Mouse (Mus musculus): ENCODE measurements around the gene Syt16.

Syt16 gene

DNA sequence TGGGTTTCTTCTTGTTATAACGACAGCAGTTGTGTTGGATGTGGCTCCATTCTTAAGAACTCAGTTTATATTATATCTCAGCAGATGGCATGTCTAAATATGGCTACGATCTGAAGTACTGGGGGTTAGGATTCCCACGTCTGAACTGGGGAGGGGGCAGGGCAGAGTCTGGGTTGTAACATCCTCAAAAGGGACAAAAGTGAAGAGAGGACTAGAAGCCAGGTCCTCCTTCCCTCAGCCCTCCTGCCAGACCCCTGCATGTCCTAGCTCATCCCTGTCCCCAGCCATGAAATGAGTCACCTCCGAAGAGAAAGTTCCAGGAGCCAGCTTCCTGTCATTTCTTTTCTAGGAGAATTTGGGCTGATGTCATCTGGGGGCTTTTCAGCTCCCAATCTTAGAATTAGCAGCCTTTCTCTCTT, 111.2 kb downstream of the Syt16 start:
- DNase-seq, result no peak

DNA sequence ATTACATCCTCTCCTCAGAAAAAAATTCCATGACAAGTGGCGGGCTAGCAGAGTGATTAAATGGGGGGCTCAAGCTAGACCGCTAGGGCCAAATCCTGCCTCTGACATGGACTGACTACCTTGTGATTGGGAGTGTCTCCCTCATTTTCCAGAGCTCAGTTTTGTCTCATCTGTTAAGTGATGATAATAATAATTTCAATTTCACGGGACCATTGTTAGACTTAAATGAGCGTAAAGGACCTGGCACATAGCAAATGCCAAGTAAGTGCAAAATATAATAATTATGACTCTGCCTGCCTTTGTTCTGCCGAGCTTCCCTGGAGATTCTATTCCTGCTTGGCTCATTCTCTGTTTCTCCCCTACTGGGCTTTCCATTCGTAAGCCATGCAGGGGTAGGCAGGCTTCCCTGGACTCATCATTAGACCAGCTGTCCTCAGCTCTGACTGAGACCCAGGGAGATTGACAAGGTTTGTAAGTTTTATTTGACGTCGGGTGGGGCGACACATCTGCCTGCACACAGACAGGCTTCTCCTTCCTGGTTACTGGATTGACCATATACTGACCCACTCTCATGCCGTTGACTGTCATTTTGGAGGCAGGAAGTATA, 112.1 kb downstream of the Syt16 start:
- no peak for DNase-seq

DNA sequence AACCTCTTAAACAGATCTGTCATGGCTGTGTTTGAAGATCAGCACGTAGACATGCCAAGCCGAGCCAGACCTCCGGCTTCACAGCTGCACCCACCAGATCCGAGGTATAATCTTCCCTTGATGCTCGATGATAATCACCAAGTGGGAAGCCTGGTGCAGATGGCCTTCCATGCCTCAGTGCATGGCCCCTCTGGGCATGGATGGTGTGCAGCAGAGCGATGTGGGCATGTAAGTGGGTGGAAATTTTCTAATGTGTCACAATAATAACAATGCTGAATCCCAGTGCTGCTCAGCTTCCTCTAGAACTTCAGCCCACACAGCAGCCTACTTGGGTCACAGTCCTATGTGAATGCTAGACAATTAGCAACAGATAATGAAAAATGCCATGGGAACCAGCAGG, 119.4 kb downstream of the Syt16 start:
- DNase-seq, result no peak

DNA sequence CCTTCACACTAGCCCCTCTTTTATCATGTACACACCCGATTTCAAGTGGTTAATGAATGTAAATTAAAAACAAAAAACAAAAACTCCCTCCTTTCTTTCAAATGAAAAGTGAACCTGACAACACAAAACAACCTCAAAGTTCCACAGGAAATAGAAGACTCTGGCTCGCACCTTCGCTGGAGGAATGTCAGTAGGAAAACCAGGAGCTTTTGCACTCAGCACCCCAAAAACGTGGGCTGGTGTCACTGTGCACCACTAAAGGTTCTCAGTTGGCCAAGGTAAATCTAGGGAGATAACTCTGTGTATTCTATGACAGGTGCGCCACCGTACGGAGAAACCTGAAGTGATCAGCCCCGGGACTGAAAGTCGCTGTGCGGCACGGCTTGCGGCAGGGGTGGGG, 128.3 kb downstream of the Syt16 start:
- DNase-seq, result no peak

DNA sequence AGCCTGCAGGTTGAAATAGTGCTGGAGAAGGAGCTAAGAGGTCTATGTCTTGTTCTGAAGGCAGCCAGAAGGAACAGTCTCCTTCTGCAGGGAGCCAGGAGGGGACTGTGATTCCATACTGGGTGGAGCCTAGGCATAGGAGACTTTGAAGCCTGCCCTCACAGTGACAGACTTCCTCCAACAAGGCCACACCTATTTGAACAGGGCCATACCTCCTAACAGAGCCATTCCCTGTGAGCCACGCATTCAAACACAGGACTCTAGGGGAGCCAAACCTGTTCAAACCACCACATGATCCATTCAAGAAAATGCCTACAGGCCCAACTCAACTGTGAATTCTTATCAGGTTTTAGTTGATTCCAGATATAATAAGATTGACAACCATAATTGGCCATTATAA, 130.8 kb downstream of the Syt16 start:
- no peak for DNase-seq

DNA sequence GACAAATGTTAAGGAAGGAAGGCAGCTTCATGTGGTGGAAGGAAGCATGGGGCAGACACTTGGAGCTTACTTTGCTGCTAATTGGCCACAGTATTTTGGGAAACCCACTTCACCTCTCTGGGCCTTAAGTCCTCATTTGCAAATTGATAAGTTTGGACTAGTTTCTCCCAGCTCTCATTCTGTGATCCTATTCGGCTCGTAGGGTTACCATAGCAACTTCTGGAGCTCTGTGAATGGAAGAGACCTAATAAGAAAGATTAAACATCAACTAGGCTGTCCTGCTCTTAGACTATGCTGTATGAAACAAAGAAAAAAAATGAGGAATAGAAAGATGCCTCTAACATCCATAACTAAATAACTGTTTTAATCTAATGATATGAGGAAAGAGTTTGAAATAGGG, 134.3 kb downstream of the Syt16 start:
- no peak for DNase-seq

DNA sequence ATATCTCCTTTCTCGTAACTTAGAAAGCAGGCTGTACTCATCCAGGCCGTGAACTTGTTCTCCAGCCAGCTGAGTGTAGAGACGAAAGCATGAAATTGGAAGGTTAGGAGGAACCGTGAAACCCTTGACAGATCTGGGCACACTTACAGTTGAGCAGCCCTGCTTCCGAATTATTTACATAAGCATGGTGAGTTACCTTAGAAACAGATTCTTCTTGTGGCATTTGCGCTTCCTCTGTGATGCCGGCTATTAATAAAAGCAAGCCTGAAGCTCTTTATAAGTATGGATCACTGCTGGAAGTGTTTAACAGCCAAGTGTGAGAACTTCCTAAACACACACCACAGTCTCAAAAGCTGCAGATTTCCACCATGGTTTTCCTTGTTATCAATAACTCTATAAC, 144.7 kb downstream of the Syt16 start:
- no peak for DNase-seq

DNA sequence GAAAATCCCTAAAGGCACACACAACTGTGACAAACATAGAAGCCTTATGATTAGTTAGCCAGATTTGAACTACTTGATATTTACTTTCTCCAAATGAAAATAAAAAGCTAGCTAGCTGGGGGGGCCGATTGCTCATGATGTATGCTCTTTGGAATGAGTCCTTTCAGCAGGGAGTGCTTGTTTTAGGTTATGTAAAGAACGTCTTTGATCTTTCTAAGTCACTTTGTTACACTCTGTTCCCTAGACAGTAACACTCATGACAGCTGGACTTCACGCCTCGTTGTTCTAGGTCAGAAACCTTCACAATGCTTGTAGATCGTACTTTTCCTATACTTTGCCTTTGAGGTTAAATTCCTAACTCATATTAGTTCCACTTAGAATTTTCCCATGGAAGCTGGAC, 146.9 kb downstream of the Syt16 start:
- no peak for DNase-seq

DNA sequence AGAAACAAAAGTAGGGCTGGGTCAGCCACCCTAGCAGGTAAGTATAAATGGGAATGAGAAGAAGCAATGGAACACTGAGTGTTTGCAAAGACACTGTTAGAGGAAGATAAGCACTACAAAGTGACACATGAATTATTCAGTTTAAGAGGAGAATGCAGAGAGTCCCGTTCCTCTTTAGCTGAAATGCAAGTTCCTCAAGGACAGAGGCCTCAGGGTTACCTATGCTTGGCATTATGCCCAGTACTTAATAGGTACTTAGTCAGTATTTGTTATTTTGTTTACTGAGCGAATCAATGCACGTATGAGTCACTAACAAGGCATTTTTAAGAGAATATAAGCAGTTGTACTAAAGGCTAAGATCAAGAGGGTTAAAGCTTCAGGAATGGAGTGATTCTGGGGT, 163.3 kb downstream of the Syt16 start:
- DNase-seq, result no peak

DNA sequence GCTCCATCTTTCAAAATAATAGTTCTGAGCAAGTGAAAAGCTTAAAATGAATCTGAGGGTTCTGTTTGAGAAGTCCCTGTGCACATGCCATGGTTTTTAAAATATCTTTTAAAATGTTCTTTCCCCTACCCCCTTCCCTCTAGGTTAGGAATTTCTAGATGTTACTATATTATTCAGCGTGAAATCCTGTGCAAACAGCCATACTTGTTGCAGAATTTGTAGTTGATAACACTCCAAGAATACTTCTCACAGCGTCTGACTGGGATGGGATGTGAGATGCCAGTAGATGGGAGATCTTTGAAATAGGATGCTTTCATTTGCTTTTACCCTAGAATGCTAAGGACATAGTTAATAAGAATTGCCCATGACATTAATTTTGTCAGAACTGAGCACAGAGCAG, 165.6 kb downstream of the Syt16 start:
- DNase-seq, result no peak

DNA sequence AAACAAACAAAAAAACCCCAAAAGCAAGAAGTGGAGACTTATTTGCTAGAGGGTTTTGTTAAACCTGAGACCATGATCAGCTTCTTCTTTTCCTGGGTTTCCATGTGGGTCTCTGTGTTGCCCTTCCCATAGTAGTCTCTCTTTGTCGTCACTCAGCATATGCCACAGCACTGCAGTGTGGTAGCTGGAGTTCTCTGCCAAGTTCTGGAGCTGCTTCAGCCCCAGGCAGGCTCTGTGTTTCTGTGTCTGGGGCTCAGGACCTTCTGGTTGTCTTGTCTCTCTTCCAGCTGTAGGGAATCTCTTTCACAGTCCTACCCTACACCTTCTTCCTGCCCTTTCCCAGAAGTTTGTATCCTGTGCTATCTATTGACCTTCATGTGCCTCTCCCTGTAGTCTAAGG, 173.8 kb downstream of the Syt16 start:
- DNase-seq, result no peak

DNA sequence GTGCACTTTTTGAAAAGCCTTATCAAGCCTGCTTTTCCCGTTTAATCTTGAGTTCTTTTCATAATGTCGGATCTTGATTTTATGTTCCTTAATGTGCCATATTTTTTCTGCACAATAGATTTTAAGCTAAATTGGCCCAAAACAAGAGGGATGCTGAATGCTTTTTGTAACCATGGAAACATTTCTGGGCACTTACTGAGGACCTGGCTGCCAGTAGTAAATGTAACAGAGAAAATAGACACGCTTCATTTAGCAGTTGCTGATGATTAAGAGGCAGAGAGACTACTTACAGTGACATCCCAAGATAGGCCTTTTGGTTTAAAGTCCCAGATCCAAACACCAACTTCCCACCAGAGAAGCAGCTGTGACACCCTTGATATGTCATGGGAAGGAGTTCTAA, 176.4 kb downstream of the Syt16 start:
- no peak for DNase-seq

DNA sequence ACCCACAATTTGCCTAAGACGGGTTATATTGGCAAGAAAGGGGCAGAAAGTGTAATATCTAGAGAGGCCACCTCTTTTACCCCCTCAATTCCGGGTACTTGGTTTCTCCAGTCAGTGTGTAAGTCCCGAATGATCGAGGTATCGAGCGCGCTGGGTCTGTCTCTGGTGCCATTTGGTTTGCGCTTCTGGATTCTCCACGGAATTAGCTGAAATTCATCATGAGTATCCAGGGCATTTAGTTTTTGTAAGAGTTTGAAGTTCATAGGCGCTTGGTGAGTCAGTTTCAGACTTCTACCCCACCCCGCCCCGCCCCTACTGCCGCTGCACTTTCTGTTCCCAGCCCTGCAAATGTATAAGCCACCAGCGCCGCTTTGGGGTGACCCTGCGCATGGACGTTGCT, 187.1 kb downstream of the Syt16 start:
- no peak for DNase-seq

DNA sequence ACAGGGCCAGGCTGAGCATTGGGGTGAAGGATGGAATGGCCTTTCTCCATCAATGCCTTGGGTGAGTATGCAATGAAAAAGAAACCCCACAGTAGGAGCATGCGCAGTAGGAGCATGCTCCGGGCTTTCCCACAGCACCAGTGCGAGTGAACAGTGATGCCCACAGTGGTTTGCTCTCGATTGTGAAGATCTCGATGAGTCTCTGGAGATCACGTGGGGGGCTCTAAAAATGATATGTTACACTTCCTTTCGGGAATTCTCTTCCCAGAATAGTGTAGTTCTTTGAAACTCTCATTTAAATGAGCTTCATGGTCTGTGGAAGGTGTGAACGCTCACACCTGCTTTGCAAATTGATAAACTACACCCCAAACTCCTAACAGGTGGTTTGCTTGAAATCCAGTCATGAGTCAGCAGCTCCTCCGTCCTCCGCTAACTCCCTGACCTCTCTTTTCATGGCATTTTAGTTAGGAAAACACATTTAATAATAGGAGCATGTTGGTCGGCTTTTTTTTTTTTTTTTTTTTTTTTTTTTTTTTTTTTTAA, 190.9 kb downstream of the Syt16 start:
- no peak for DNase-seq

DNA sequence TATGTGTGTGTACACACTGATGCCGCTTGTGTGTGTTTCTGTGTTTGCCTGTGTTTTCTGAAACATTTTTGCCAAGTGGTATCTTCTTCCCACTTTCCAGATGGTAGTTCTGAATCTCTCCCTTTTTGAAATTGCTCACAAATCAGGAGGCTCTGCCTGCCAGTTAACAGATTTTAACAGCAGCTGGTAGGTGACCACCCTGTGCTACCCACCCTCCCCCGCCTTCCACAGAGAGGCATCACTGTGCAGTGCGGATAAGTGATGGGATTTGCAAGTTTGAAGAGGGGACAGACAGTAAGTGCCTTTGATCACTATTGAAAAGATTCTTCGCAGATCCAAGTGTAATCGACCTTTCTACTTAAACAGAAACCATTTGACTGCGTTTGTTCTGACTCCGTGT, 191.4 kb downstream of the Syt16 start:
- DNase-seq, result no peak

DNA sequence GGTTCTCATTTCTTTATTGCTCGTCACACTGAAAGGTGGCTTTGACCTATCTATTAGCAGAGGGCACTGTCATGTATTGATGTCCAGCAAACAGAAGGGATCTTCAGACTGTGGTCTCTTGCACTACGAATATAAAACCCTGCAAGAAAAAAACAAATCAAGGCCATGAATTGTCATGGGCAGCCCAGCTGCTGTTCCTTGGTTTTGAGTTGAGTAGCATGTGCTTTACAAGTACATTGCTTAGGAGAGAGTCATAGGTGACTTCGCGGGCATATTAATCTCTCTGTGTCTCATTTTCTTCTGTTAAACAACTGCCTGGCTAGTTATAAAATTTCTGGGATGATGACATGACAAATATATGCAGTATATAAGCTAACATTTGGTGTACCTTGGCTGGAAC, 192.4 kb downstream of the Syt16 start:
- no peak for DNase-seq

DNA sequence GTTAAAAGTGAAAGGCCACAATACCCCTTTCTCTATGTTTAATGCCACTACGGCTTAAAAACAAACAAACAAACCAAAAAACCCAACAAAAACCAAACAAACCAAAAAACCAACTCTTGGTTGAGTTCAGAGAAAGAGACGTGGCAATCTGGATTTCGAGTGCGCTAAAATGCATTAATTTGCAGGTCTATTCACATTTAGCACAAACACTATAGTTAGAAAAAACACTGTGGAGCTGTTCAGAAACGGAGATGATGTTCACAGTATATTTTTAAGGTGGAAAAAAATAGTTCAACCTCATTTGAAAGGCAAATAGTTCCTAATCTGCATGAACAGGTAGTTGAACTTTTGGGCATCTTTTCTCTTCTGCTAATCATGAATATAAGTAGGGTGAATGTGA, 192.8 kb downstream of the Syt16 start:
- DNase-seq, result no peak

DNA sequence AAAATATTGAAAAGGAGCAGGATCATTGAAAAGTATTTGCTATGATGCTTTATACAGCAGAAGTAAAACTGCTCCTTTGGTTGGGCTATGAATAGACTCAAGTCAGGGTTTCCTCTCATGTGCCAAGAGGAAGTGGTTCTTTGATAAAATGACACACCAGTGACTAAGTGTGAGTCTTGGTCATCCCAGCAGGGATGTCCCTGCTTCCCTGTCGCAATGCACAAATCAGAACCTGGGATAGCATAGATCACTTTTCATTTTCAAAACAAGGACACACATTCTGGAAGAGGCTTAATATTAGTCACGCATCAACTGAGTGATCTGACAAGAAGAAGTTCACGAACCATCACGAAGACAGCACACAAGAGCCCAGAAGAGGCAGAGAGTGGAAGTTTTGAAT, 195.1 kb downstream of the Syt16 start:
- no peak for DNase-seq

DNA sequence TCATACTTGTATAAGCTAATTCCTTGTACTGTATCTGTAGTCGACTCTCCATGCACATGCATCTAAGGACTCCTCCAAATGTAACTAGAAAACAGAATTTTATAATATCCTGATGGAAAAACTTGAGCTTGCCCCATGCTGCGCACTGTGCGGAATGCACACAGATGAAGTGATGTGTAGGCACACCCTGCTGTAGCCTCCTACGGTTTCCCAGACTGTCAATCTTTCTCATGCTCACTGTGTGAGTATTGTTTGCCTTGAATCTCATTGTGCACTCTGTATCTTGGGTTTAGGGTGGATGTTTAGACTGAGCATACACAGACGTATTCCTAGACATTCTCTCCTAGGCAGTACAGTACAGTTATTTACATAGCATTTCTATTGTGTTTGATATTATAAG, 203.9 kb downstream of the Syt16 start:
- no peak for DNase-seq

DNA sequence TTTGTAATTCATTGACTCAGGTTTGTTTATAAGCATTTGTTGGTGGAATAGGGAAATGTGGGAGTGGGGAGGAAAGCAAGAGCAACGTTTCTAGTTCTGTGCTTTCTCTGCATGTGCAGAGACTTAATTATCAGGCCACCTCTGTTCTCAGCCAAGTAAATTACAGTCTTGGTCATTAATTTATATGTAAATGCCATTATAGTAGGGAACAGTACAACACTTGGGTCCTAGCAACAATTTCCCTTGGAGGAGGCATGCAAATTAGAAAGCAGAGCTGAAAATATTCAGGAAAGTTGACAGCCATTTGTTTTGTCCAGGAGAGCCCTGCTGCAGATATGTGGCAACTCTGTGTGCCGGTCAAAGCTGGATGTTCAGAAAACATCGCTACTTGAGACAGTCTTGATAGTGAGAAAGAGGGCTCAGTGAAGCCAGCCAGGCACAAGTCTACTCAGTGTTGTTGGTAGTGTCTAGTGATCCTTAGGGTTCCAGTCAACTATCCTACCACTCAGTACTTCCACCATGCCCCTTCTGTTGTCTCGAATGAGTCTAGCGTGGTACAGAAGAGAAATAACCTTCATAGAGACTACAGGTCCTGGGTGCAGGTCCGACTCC, 205.1 kb downstream of the Syt16 start:
- DNase-seq, result no peak

DNA sequence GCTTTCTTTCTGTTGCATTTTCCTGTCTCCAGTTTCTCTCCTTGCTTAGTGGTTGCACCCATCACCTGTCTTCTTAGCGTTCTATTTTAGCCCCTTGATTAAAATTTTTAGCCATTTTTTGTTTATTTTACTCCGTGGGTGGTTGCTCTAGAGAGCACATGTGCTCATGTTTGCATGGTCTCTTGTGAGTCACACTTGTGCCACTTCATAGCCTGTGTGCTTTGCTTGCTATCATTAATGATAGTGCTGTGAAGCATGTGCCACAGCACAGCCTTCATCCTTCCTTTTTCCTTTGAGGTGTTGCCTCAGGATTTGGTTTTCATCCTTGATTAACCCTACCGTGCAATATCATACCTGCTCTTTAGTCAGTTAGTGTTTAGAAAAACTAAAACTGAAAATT, 214.7 kb downstream of the Syt16 start:
- no peak for DNase-seq

DNA sequence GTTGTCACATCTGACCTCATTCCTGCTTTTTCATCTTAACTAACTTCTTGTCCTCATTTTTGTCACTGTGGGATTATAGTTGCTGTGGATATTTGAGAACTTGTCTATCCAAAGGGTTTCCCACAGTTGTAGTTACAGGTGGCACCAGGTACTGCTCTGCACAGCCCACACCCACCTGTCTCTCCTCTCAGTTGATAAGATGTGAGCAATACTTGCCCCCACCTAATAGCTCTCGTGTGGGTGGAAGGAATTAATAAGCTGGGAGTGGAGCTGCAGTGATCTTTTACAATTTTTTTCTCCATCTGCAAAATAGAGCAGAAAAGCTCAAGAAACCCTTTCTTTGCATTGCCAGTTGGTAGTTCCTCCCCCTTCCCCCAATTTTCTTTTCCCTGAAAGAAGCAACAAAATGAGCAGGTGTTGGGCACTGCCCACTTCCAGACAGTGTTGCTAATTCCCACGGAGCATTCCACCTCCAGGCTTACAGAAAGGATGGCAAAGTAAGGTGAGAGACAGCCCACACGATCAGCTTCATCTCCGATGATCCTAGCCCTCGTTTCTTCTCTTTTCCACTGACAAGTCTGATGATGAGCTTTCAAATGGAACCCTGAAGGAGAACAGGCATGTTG, 218.8 kb downstream of the Syt16 start:
- DNase-seq, result no peak

DNA sequence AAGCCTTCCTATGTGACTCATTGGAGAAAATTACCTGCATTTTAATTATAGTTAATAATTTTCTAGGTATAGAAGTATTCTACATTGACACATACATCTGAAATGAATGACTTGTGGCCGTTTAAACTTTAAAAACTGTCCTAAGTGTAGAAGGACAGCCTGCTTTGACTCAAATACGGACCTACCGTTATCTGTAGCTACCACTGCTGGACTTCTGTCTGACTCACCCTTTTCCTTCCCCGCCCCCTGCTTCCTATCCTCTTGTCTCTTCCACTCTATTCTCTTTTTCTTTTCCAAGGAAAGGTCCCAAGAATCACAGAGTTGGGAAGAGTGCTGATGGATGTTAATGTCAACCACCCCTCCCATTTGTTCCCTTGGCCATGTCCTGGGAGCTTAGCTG, 222.4 kb downstream of the Syt16 start:
- no peak for DNase-seq

DNA sequence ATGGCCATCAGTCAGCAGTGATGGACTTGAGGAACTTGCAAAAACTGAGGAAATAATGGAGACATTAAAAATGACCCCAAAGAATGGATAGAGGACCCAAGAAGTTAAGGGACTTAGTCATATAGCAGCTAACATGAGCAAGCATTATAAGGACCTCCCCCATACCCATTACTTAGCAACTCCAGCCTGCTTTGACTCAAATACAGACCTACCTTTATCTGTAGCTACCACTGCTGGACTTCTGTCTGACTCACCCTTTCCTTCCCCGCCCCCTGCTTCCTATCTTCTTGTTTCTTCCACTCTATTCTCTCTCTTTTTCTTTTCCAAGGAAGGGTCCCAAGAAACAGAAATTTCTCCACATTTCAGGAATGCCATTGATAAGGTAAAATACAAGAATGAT, 223.2 kb downstream of the Syt16 start:
- DNase-seq, result no peak

DNA sequence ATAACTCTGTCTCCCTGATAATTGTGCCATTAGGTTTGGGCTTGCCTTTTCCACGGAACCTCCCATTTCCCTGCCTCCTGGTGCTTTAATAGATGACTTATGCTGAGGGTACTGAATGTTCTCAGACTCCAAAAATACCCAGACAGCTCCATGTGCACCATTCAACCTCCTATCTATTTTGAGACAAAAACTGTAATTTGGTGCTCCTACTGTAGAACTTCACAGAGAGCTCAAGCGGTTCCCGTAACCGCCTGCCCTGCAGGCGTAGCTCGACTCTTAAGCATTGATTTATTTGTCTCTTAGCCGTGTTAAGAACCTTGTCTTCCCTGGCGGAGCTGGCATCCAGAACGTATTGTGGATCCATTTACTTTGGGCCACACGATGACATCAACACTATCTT, 233.3 kb downstream of the Syt16 start:
- no peak for DNase-seq
